Mouse (Mus musculus) ES-E14 (cell line): ENCODE data around the gene Rnf41. TPM values are rescaled to one million over a fixed set of nuclear protein-coding genes. Genes with fewer than 3 reads are reported as not detected.
A peak's percentile ranks its signal among the peaks of the same experiment; 100 is the strongest.

Experiments
- DNase-seq: peaks from one replicate; pipeline ENCODE4 v3.0.0-alpha.2; 2013; ENCODE audit warnings: low read depth, low spot score
- H3K27ac ChIP-seq: 2 replicates; pipeline ENCODE4 v1.5.1; 2012; ENCODE audit warnings: low read depth, mild to moderate bottlenecking, low read length, moderate library complexity, mixed read lengths; ENCODE audit not compliant: poor library complexity, insufficient read depth, severe bottlenecking
- H3K36me3 ChIP-seq: 2 replicates; pipeline ENCODE4 v1.6.1; 2012; ENCODE audit warnings: mild to moderate bottlenecking, low read length, moderate library complexity, mixed read lengths; ENCODE audit not compliant: control insufficient read depth, poor library complexity, insufficient read depth, severe bottlenecking
- H3K4me1 ChIP-seq, 2 experiments: fragments of 150-350 bp in 1 of 2; sonication (generic) in 1 of 2; 2 replicates each; pipeline ENCODE4 v1.6.1; 2012; ENCODE audit warnings: low read length in 2 of 2, mild to moderate bottlenecking in 1 of 2, mixed read lengths in 1 of 2; ENCODE audit not compliant: control insufficient read depth in 2 of 2, insufficient read depth in 2 of 2, poor library complexity in 1 of 2
- H3K4me3 ChIP-seq, 2 experiments: fragments of 150-350 bp in 1 of 2; sonication (generic) in 1 of 2; 2 replicates each; pipeline ENCODE4 v1.5.1; 2012; ENCODE audit warnings: low read length in 2 of 2, low read depth in 1 of 2, mild to moderate bottlenecking in 1 of 2, mixed read lengths in 1 of 2; ENCODE audit not compliant: insufficient read depth in 1 of 2, poor library complexity in 1 of 2, severe bottlenecking in 1 of 2
- H3K9ac ChIP-seq: 2 replicates; pipeline ENCODE4 v1.6.1; 2012; ENCODE audit warnings: low read depth, mild to moderate bottlenecking, low read length, mixed read lengths; ENCODE audit not compliant: poor library complexity, insufficient read depth, severe bottlenecking
- H3K9me3 ChIP-seq: fragments of 150-350 bp; sonication (generic); 2 replicates; pipeline ENCODE4 v1.6.1; 2012; ENCODE audit warnings: low read depth, mild to moderate bottlenecking, low read length; ENCODE audit not compliant: control insufficient read depth, insufficient read depth
- CHD2 ChIP-seq: IDR thresholded peaks from 2 replicates; pipeline ENCODE4 v1.6.1; 2014; ENCODE audit warnings: mild to moderate bottlenecking, low read depth, low read length, inconsistent platforms
- HCFC1 ChIP-seq: IDR thresholded peaks from 2 replicates; pipeline ENCODE4 v1.6.1; 2012; ENCODE audit warnings: low read length, inconsistent platforms, borderline replicate concordance; ENCODE audit not compliant: insufficient read depth
- MAFK ChIP-seq: IDR thresholded peaks from 2 replicates; pipeline ENCODE4 v1.6.1; 2014; ENCODE audit warnings: mild to moderate bottlenecking, low read depth, low read length, inconsistent platforms; ENCODE audit not compliant: insufficient read depth
- ZC3H11A ChIP-seq: IDR thresholded peaks from 2 replicates; pipeline ENCODE4 v1.6.1; 2012; ENCODE audit warnings: low read depth, mild to moderate bottlenecking, inconsistent platforms, low read length, borderline replicate concordance
- ZNF384 ChIP-seq: IDR thresholded peaks from 2 replicates; pipeline ENCODE4 v1.6.1; 2012; ENCODE audit warnings: low read depth, low read length, inconsistent platforms
- in situ Hi-C, 2 experiments: fragments of 600-800 bp; cut with MboI; formaldehyde crosslinking; loops; one replicate each; pipeline ENCODE4 v1.15.1; 2025; ENCODE audit warnings: low sequenced_read_pairs in 2 of 2, inconsistent platforms in 1 of 2; ENCODE audit not compliant: unreplicated experiment in 2 of 2
- total RNA-seq: library from RNA; depleted of rRNA; stranded (reverse); fragments of 300-350 nt; gene quantifications from 2 replicates; pipeline ENCODE4 v1.2.3, GENCODE M21; 2012

Gene Rnf41
- total RNA-seq, 1 experiment, result 41.3 TPM

DNA sequence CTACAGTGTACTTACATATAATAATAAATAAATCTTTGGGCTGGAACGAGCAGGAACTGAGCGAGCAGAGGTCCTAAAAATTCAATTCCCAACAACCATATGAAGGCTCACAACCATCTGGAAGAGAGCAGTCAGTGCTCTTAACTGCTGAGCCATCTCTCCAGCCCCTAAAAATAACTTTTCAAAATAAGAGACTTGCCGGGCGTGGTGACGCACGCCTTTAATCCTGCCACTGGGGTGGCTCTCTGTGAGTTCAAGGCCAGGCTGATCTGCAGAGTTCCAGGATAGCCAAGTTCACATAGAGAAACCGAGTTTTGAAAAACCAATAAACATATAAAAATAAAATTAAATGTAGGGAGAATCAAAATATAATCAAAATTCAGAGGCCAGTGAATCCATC, 74.9 kb downstream of the Rnf41 start:
- Histone ChIP-seq H3K27ac (no peak overlapping the region), H3K36me3 (peaks cover 55% of the 10 kb centered on the region), H3K4me3 (no peak overlapping the region), H3K4me1 (peaks cover 0 to 21% of the 10 kb centered on the region in 2 experiments; a peak in 2 of 4 replicates), H3K9ac (no peak overlapping the region), H3K9me3 (no peaks in the 10 kb centered on the region)
- TF ChIP-seq MAFK, result no peak
- in situ Hi-C loops, result no loop called here
- no peak for DNase-seq

GRCm38 (mm10) chr10:128487861-128488712, 76.6 kb downstream of the Rnf41 start:
- DNase-seq, result no peak
- Histone ChIP-seq H3K4me3 (no peak overlapping the region), H3K27ac (no peak overlapping the region), H3K4me1 (peaks cover 2 to 29% of the 10 kb centered on the region in 2 experiments; a peak in 2 of 4 replicates), H3K36me3 (peaks cover 56% of the 10 kb centered on the region), H3K9me3 (no peaks in the 10 kb centered on the region), H3K9ac (no peak overlapping the region)
- in situ Hi-C loops, result no loop called here
- TF ChIP-seq ZNF384 (no peak), CHD2 (no peak)

DNA sequence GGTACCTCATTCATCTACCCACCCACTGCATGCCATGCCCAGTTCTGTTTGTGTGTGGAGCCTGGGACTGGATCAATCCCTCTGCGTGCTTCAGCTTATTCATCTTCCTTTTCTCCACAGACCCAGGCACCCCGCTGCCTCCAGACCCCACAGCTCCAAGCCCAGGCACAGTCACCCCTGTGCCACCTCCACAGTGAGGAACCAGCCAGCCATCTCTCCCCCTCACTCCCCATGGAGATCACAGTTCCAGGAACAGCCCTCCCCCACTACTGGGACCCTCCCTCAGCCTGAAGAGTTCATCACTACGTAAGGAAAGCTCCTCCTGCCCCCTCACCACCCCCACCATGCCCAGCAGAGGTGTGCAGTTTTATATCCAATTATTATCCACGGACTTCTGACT, 77.3 kb downstream of the Rnf41 start:
- no peak for TF ChIP-seq ZNF384
- no peak for TF ChIP-seq MAFK
- TF ChIP-seq CHD2, result no peak
- TF ChIP-seq ZC3H11A, result no peak
- no peak for TF ChIP-seq HCFC1
- in situ Hi-C loops, result no loop called here
- Histone ChIP-seq H3K4me3 (no peak overlapping the region), H3K4me1 (peaks cover 2 to 29% of the 10 kb centered on the region in 2 experiments; a peak in 2 of 4 replicates), H3K9ac (no peak overlapping the region), H3K36me3 (peaks cover 49% of the 10 kb centered on the region), H3K9me3 (no peaks in the 10 kb centered on the region), H3K27ac (no peak overlapping the region)
- no peak for DNase-seq

DNA sequence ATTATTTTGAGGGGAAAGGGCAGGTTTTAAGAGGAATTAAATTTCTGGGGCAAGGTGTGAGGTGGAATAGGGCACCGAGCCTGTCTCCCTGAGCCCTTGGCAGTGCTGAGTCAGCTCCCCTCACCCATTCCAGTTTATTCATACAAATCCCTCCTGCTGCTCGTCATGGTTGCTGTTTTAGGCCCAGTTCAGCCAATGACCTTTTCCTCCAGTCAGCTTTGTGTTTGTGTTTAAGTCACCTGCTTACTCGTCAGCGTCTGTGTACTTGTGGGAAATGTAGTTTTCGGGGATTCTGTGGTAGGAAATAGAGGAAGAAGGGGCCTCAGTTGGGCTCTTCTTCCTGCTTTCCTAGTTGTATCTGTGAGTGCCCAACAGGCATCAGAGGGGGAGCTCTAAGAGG, 77.9 kb downstream of the Rnf41 start:
- in situ Hi-C loops, result no loop called here
- H3K9me3 ChIP-seq, result no peaks in the 10 kb centered on the region
- 0 out of 2 replicates have a peak overlapping the region, but pooled peaks have one; percentile 22 for H3K9ac ChIP-seq
- H3K27ac ChIP-seq, result no peak overlapping the region
- H3K4me3 ChIP-seq, result no peak overlapping the region
- peaks cover 2 to 29% of the 10 kb centered on the region in 2 experiments; a peak in 2 of 4 replicates for H3K4me1 ChIP-seq
- DNase-seq, result no peak
- H3K36me3 ChIP-seq, result peaks cover 46% of the 10 kb centered on the region
- TF ChIP-seq ZNF384 (no peak), ZC3H11A (no peak), HCFC1 (peak; percentile 81), CHD2 (0 out of 2 replicates have a peak, but pooled peaks have one; percentile 18), MAFK (peak; percentile 94)

GRCm38 (mm10) chr10:128489785-128490184, 78.3 kb downstream of the Rnf41 start:
- peaks cover 2 to 29% of the 10 kb centered on the region in 2 experiments; a peak in 3 of 4 replicates for H3K4me1 ChIP-seq
- no peak for DNase-seq
- peaks cover 46% of the 10 kb centered on the region for H3K36me3 ChIP-seq
- H3K9ac ChIP-seq, result 0 out of 2 replicates have a peak overlapping the region, but pooled peaks have one; percentile 22
- H3K9me3 ChIP-seq, result no peaks in the 10 kb centered on the region
- no peak overlapping the region for H3K4me3 ChIP-seq
- TF ChIP-seq HCFC1, result no peak
- TF ChIP-seq ZNF384, result no peak
- no peak for TF ChIP-seq ZC3H11A
- TF ChIP-seq MAFK, result no peak
- TF ChIP-seq CHD2, result no peak
- no peak overlapping the region for H3K27ac ChIP-seq
- in situ Hi-C loops, result no loop called here
